Mouse (Mus musculus): Measurements from ENCODE around the gene Dapk2.

- TF ChIP-seq CTCF (IDR thresholded peaks at IDR 0.05; ENCODE audit: low read depth) (no peak), EP300 (IDR thresholded peaks at IDR 0.05; ENCODE audit: low read depth) (no peak)
Observed at GRCm38 (mm10) chr9:66261741-66262140, 103.7 kb downstream of the Dapk2 start.

Measured in liver, embryonic 14.5 days (tissue).